Comparison of ENCODE assay signal across 8 mouse cellular contexts in genomic region chr10:81069836-81070235, GRCm38 (mm10). TPM values are rescaled to one million over a fixed set of nuclear protein-coding genes. Genes with fewer than 3 reads are reported as not detected.
DNase-seq lines count a peak whose midpoint lies in the region; ATAC-seq lines count a peak whose summit lies in the region.

Gene Thop1 (plus strand): TSS chr10:81070035.

- peaks cover 27% of the 10 kb centered on the region for H3K36me3 ChIP-seq in heart, embryonic 10.5 days
- H3K36me3 ChIP-seq in kidney, embryonic 15.5 days, result peaks cover 27% of the 10 kb centered on the region

- peaks cover 20% of the 10 kb centered on the region for H3K4me1 ChIP-seq in heart, embryonic 10.5 days
- H3K4me1 ChIP-seq in kidney, embryonic 15.5 days, result peaks cover 18% of the 10 kb centered on the region

- H3K27me3 ChIP-seq in heart, embryonic 10.5 days (ENCODE audit: insufficient read depth, poor library complexity, severe bottlenecking), result no peaks in the 10 kb centered on the region
- no peaks in the 10 kb centered on the region for H3K27me3 ChIP-seq in kidney, embryonic 15.5 days

- peak; percentile 94 for ATAC-seq in erythroblast, adult 5-6 weeks (replicated peaks; ENCODE audit: low FRiP score, poor library complexity, severe bottlenecking)
- ATAC-seq in kidney, embryonic 15.5 days (replicated peaks; ENCODE audit: low FRiP score), result peak; percentile 93
- ATAC-seq in monocyte, adult 5-6 weeks (replicated peaks; ENCODE audit: insufficient number of reproducible peaks, low FRiP score, low TSS enrichment, poor library complexity, severe bottlenecking), result peak; percentile 98

- DNase-seq in B cell, adult 2 months, result peak; percentile 93
- peak; percentile 100 for DNase-seq in brain, adult 2 months (ENCODE audit: low read depth, low spot score)
- DNase-seq in heart, embryonic 10.5 days (ENCODE audit: low spot score), result peak; percentile 100
- peak; percentile 99 for DNase-seq in liver
- DNase-seq in spleen, postnatal 4 days (ENCODE audit: low spot score in 2 of 2), result peak; percentile 95 to 97

- H3K9ac ChIP-seq in kidney, embryonic 15.5 days, result peak within 1 kb of the TSS; percentile 83

- H3K4me3 ChIP-seq in heart, embryonic 10.5 days, result peak within 1 kb of the TSS; percentile 67
- H3K4me3 ChIP-seq in kidney, embryonic 15.5 days (replicated peaks), result peak within 1 kb of the TSS; percentile 74

- no peaks in the 10 kb centered on the region for H3K9me3 ChIP-seq in heart, embryonic 10.5 days
- H3K9me3 ChIP-seq in kidney, embryonic 15.5 days (replicated peaks), result no peaks in the 10 kb centered on the region

- peak within 1 kb of the TSS; percentile 88 for H3K27ac ChIP-seq in heart, embryonic 10.5 days
- peak within 1 kb of the TSS; percentile 61; the same call in 1 of the 2 replicates for H3K27ac ChIP-seq in kidney, embryonic 15.5 days

- WGBS in heart, embryonic 10.5 days, result under 1% methylated on average over 35 of the region's 35 CpGs
- under 1% methylated on average over 35 of the region's 35 CpGs for WGBS in kidney, embryonic 15.5 days

- H3K4me2 ChIP-seq in kidney, embryonic 15.5 days, result peak within 1 kb of the TSS; percentile 82

RNA-seq across cellular contexts. Expression of gene Thop1, which starts in this region (rescaled TPM):
- total RNA-seq in erythroblast, adult 5-6 weeks (2015; ENCODE audit: low replicate concordance), result 1.9 TPM in 1 of 2 replicates, not detected in the other
- 3.1 and 4.1 TPM in 2 replicates for total RNA-seq in erythroblast, adult 5-6 weeks (2017; ENCODE audit: low replicate concordance)
- polyA plus RNA-seq in heart, embryonic 10.5 days (2016; fragmentation: Nextera tagmentation; extraction: Ambion mirVana), result 58.0 and 73.9 TPM in 2 replicates
- 62.5 and 67.4 TPM in 2 replicates for polyA plus RNA-seq in kidney, embryonic 15.5 days (2015; fragmentation: Nextera tagmentation; extraction: Ambion mirVana)
- 2.5 to 3.6 TPM (median 2.8 TPM) in 3 replicates for total RNA-seq in monocyte, adult 5-6 weeks (2017)

Comparison
In these comparisons a context has a peak if more than half of its experiments do, and no peak if none do; other contexts are left out.
1. Peak in every context shown above with its lines: DNase-seq, ATAC-seq, H3K4me3 ChIP-seq and H3K27ac ChIP-seq.